Mouse (Mus musculus): ENCODE measurements around the gene St6gal1. TPM values are rescaled to one million over a fixed set of nuclear protein-coding genes. Genes with fewer than 3 reads are reported as not detected.

The St6gal1 gene
- polyA plus RNA-seq, 1 experiment, result 4.2 TPM

DNA sequence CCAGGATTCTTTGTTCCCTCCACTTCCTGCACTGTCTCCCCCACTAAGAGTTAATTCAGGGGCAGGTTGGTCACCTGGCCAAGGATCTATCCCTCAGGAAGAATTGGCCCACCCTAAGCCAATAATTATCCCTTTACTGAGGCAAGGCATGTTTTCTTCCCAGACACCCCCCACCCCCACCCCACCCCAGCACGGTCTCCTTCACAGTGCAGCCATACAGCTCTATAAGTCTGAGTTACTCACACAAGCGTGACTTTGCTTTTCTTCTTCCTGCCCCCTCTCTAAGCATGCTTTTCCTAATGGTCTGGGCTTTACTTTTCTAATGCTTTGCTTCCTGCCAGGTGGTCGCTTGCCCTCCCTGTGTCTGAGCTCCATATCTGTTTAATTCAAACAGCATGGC is 177.4 kb downstream of the St6gal1 start:
- no peak overlapping the region for H3K4me3 ChIP-seq (ENCODE audit: control insufficient read depth, low read depth, low read length)
- H3K36me3 ChIP-seq (ENCODE audit: control insufficient read depth, insufficient read depth, low read length), result no peaks in the 10 kb centered on the region
- no peak for TF ChIP-seq POLR2A (IDR thresholded peaks at IDR 0.05; ENCODE audit: control insufficient read depth, low read depth, low read length)
- no peak for TF ChIP-seq CTCF (IDR thresholded peaks at IDR 0.05; ENCODE audit: control insufficient read depth, insufficient read depth, insufficient replicate concordance, low read depth, low read length)
- no peaks in the 10 kb centered on the region for H3K4me1 ChIP-seq (ENCODE audit: control insufficient read depth, insufficient read depth, low read length)
- no peak overlapping the region; the same call in 1 of the 2 replicates for H3K27ac ChIP-seq (ENCODE audit: control insufficient read depth, insufficient read depth, low read depth, low read length)
- H3K27me3 ChIP-seq (ENCODE audit: control insufficient read depth, insufficient read depth, low read length), result no peaks in the 10 kb centered on the region

DNA sequence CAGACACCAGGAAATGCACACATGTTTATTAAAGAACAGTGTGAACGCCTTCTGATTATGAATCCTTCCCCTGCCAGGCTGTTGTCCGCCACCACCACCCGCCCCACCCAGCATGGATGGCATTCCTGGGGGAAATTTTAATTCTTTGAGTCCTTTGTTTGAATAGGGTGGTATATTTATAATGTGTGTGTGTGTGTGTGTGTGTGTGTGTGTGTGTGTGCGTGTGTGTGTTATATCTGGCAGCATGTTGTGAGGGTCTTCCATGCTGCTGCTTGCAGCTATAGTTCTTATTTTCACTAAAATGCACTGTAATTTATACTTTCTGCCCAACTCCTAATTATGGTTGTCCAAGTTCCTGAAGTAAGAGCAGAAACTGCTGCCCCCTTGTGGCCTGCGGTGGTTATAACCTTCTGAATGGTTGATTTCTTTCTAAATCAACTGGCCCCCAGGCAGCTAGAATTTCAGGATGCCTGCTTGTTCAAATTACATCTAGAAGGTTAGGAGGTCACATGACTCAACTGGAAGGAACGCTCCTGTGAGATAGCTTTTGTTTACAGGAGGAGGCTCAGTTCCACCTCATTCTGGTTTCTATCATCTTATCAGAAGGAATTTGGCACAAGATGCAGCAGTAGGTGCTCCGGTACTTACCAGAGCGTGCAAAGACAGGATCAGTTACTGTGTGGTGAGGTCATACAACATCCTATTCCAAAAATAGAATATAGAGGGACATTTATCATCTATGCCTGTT is 178.6 kb downstream of the St6gal1 start:
- H3K4me1 ChIP-seq (ENCODE audit: control insufficient read depth, insufficient read depth, low read length), result no peaks in the 10 kb centered on the region
- H3K4me3 ChIP-seq (ENCODE audit: control insufficient read depth, low read depth, low read length), result no peak overlapping the region
- no peaks in the 10 kb centered on the region for H3K27me3 ChIP-seq (ENCODE audit: control insufficient read depth, insufficient read depth, low read length)
- no peaks in the 10 kb centered on the region for H3K36me3 ChIP-seq (ENCODE audit: control insufficient read depth, insufficient read depth, low read length)
- no peak overlapping the region for H3K27ac ChIP-seq (ENCODE audit: control insufficient read depth, insufficient read depth, low read depth, low read length)
- TF ChIP-seq POLR2A (IDR thresholded peaks at IDR 0.05; ENCODE audit: control insufficient read depth, low read depth, low read length) (no peak), CTCF (IDR thresholded peaks at IDR 0.05; ENCODE audit: control insufficient read depth, insufficient read depth, insufficient replicate concordance, low read depth, low read length) (no peak)

Other genes starting within 250 kb of the St6gal1 start
- gene Kng2, start 195.3 kb upstream of the St6gal1 start, polyA plus RNA-seq (2012; rRNA removed), result 0.40 TPM in 1 of 2 replicates, not detected in the other
- 0.10 TPM in 1 of 2 replicates, not detected in the other for gene Kng1, start 166.9 kb upstream of the St6gal1 start, polyA plus RNA-seq (2012; rRNA removed)
- gene Eif4a2, start 117.3 kb upstream of the St6gal1 start, polyA plus RNA-seq (2012; rRNA removed), result 75.5 and 108 TPM in 2 replicates
- 5.2 and 8.4 TPM in 2 replicates for gene Rfc4, start 97.0 kb upstream of the St6gal1 start, polyA plus RNA-seq (2012; rRNA removed)
- gene Adipoq, start 78.2 kb upstream of the St6gal1 start, polyA plus RNA-seq (2012; rRNA removed), result 14.2 and 16.1 TPM in 2 replicates
- gene Rtp1, start 204.4 kb downstream of the St6gal1 start, polyA plus RNA-seq (2012; rRNA removed), result 0.32 and 0.41 TPM in 2 replicates